Comparison of ENCODE assay signal across 8 mouse cellular contexts in the genomic region with DNA sequence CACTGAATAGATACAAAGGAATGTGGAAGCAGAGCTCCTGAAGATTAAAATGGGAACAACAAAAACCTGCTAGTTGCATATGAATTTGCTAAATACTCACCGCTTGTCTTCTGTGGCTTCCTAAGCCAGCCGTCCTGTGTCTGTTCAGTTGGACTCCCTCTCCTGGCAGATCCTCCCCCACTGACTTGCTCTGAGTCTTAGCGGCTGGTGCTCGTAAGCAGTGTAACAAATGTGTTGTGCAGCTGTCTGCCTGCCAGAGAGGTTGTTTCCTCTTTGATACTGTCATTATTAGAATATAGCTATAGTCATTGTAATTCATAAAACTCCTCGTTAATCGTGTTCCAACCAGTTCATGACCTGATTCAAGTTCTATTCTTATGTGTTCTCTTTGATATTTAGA. TPM values are rescaled to one million over a fixed set of nuclear protein-coding genes. Genes with fewer than 3 reads are reported as not detected.
DNase-seq lines count a peak whose midpoint lies in the region; ATAC-seq and TF ChIP-seq lines count a peak whose summit lies in the region.

A gene (minus strand): TSS at position 192 of the 400 bp plus-strand sequence.

- no peaks in the 10 kb centered on the region for H3K4me1 ChIP-seq in heart, embryonic 10.5 days
- H3K4me1 ChIP-seq in intestine, postnatal 0 days (replicated peaks; ENCODE audit: control insufficient read depth, insufficient read depth, low read length), result no peaks in the 10 kb centered on the region
- H3K4me1 ChIP-seq in neural tube, embryonic 15.5 days, result no peaks in the 10 kb centered on the region

- H3K9ac ChIP-seq in intestine, postnatal 0 days (ENCODE audit: low read depth, low read length), result no peak within 1 kb of the TSS
- H3K9ac ChIP-seq in neural tube, embryonic 15.5 days (replicated peaks), result no peak within 1 kb of the TSS

- no peak within 1 kb of the TSS for H3K27ac ChIP-seq in heart, embryonic 10.5 days
- no peak within 1 kb of the TSS for H3K27ac ChIP-seq in intestine, postnatal 0 days (ENCODE audit: low read depth, low read length)
- no peak within 1 kb of the TSS for H3K27ac ChIP-seq in neural tube, embryonic 15.5 days (replicated peaks)

- peak; percentile 58 to 69 for DNase-seq in heart, adult 18-20 months
- no peak for DNase-seq in heart, embryonic 10.5 days (ENCODE audit: low spot score)
- peak; percentile 19 to 37 for DNase-seq in cerebellum, postnatal 25 days
- peak; percentile 28 to 47 for DNase-seq in left cerebral cortex, adult 18-20 months (ENCODE audit: low spot score in 2 of 2)
- DNase-seq in right cerebral cortex, postnatal 14 days, result peak; percentile 15
- no peak for DNase-seq in thymus, postnatal 10 days (ENCODE audit: low spot score in 2 of 2)

- peak; percentile 29 for TF ChIP-seq CTCF in intestine, postnatal 0 days (IDR thresholded peaks at IDR 0.05; ENCODE audit: low read depth)

- peaks cover 21% of the 10 kb centered on the region for H3K36me3 ChIP-seq in heart, embryonic 10.5 days
- peaks cover 6% of the 10 kb centered on the region for H3K36me3 ChIP-seq in intestine, postnatal 0 days (ENCODE audit: control insufficient read depth, insufficient read depth)
- H3K36me3 ChIP-seq in neural tube, embryonic 15.5 days, result peaks cover 7% of the 10 kb centered on the region

- no peak within 1 kb of the TSS for H3K4me2 ChIP-seq in intestine, postnatal 0 days (replicated peaks; ENCODE audit: low read depth)
- H3K4me2 ChIP-seq in neural tube, embryonic 15.5 days, result no peak within 1 kb of the TSS

- H3K4me3 ChIP-seq in heart, embryonic 10.5 days, result no peak within 1 kb of the TSS
- no peak within 1 kb of the TSS for H3K4me3 ChIP-seq in intestine, postnatal 0 days (ENCODE audit: low read depth, low read length)
- H3K4me3 ChIP-seq in neural tube, embryonic 15.5 days (replicated peaks), result no peak within 1 kb of the TSS

- H3K9me3 ChIP-seq in heart, embryonic 10.5 days, result no peaks in the 10 kb centered on the region
- H3K9me3 ChIP-seq in intestine, postnatal 0 days (ENCODE audit: control insufficient read depth), result no peaks in the 10 kb centered on the region
- H3K9me3 ChIP-seq in neural tube, embryonic 15.5 days (replicated peaks), result no peaks in the 10 kb centered on the region

- WGBS in heart, embryonic 10.5 days, result 79% methylated on average over 6 of the region's 6 CpGs
- WGBS in intestine, postnatal 0 days, result 57% methylated on average over 6 of the region's 6 CpGs
- 56% methylated on average over 6 of the region's 6 CpGs for WGBS in neural tube, embryonic 15.5 days

- no peaks in the 10 kb centered on the region for H3K27me3 ChIP-seq in heart, embryonic 10.5 days (ENCODE audit: insufficient read depth, poor library complexity, severe bottlenecking)
- H3K27me3 ChIP-seq in intestine, postnatal 0 days (replicated peaks; ENCODE audit: control insufficient read depth, insufficient read depth, low read length), result no peaks in the 10 kb centered on the region
- no peaks in the 10 kb centered on the region for H3K27me3 ChIP-seq in neural tube, embryonic 15.5 days (replicated peaks)

- ATAC-seq in intestine, postnatal 0 days, result no peak
- no peak for ATAC-seq in neural tube, embryonic 15.5 days (ENCODE audit: low FRiP score)

RNA-seq across cellular contexts. Expression of the gene that starts here (rescaled TPM):
- total RNA-seq in heart, adult 18-20 months (2021), result under 1 TPM; 0.32 to 0.49 TPM
- 0.40 and 0.51 TPM in 2 replicates for polyA plus RNA-seq in heart, embryonic 10.5 days (2016; fragmentation: Nextera tagmentation; extraction: Ambion mirVana)
- polyA plus RNA-seq in intestine, postnatal 0 days (2015; fragmentation: Nextera tagmentation; extraction: Ambion mirVana), result 3.6 and 4.3 TPM in 2 replicates
- total RNA-seq in left cerebral cortex, adult 18-20 months (2021), result not detected
- polyA plus RNA-seq in neural tube, embryonic 15.5 days (2015; fragmentation: Nextera tagmentation; extraction: Ambion mirVana), result 0.12 and 0.66 TPM in 2 replicates

Comparison
In these comparisons a context has a peak if more than half of its experiments do, and no peak if none do; other contexts are left out.
1. Peak in DNase-seq in heart, adult 18-20 months; RNA of the gene not detected or under 1 TPM.
2. Peak in DNase-seq in left cerebral cortex, adult 18-20 months; RNA of the gene not detected or under 1 TPM.
3. DNase-seq: peak in cerebellum, postnatal 25 days (2 of 2) and right cerebral cortex, postnatal 14 days (single experiment); none in heart, embryonic 10.5 days (single experiment) and thymus, postnatal 10 days (0 of 2).